ENCODE assay signal across 10 mouse cellular contexts in genomic region chr16:33891099-33891498, GRCm38 (mm10).
DNase-seq lines count a peak whose midpoint lies in the region; ATAC-seq lines count a peak whose summit lies in the region.
"Had no signal": no experiment of that assay in that cellular context is flagged by ENCODE, and none has a peak within 500 bp of the region (broad histone marks: within the 10 kb centered on the region; RNA-seq: fewer than 3 reads in every experiment).

No protein-coding gene starts in this region.

- 0 out of 2 replicates have a peak overlapping the region, but pooled peaks have one; percentile 47 for H3K4me2 ChIP-seq in heart, embryonic 12.5 days
- peak overlapping the region; percentile 63 for H3K4me2 ChIP-seq in heart, embryonic 16.5 days (ENCODE audit: low read depth, low read length)
- H3K4me2 ChIP-seq in liver, embryonic 13.5 days, result no peak overlapping the region
- no peak overlapping the region for H3K4me2 ChIP-seq in forebrain, embryonic 12.5 days
- H3K4me2 ChIP-seq in hindbrain, embryonic 14.5 days (replicated peaks), result no peak overlapping the region

- 78% methylated on average over 8 of the region's 8 CpGs for WGBS in heart, embryonic 12.5 days
- 69% methylated on average over 8 of the region's 8 CpGs for WGBS in heart, embryonic 16.5 days
- WGBS in liver, embryonic 13.5 days (ENCODE audit: insufficient replicate concordance), result 70% methylated on average over 8 of the region's 8 CpGs
- 87% methylated on average over 8 of the region's 8 CpGs for WGBS in forebrain, embryonic 12.5 days
- 68% methylated on average over 8 of the region's 8 CpGs for WGBS in hindbrain, embryonic 14.5 days

- H3K27ac ChIP-seq in heart, embryonic 12.5 days (ENCODE audit: poor library complexity, severe bottlenecking), result peak overlapping the region; percentile 52
- H3K27ac ChIP-seq in heart, embryonic 16.5 days (ENCODE audit: low read length), result peak overlapping the region; percentile 93
- H3K27ac ChIP-seq in liver, embryonic 13.5 days, result peak overlapping the region; percentile 47
- H3K27ac ChIP-seq in forebrain, embryonic 12.5 days, result no peak overlapping the region
- H3K27ac ChIP-seq in hindbrain, embryonic 14.5 days, result no peak overlapping the region

- H3K27me3 ChIP-seq in heart, embryonic 12.5 days (replicated peaks), result no peaks in the 10 kb centered on the region
- no peaks in the 10 kb centered on the region for H3K27me3 ChIP-seq in heart, embryonic 16.5 days (ENCODE audit: control insufficient read depth, insufficient read depth, low read length)
- H3K27me3 ChIP-seq in liver, embryonic 13.5 days, result no peaks in the 10 kb centered on the region
- no peaks in the 10 kb centered on the region for H3K27me3 ChIP-seq in forebrain, embryonic 12.5 days
- no peaks in the 10 kb centered on the region for H3K27me3 ChIP-seq in hindbrain, embryonic 14.5 days (ENCODE audit: control insufficient read depth, insufficient read depth, low read length)

- H3K9me3 ChIP-seq in heart, embryonic 12.5 days (replicated peaks), result no peaks in the 10 kb centered on the region
- no peaks in the 10 kb centered on the region for H3K9me3 ChIP-seq in heart, embryonic 16.5 days (replicated peaks; ENCODE audit: control insufficient read depth, low read length)
- no peaks in the 10 kb centered on the region for H3K9me3 ChIP-seq in liver, embryonic 13.5 days (replicated peaks)
- no peaks in the 10 kb centered on the region for H3K9me3 ChIP-seq in forebrain, embryonic 12.5 days
- H3K9me3 ChIP-seq in hindbrain, embryonic 14.5 days (ENCODE audit: control insufficient read depth, low read length), result no peaks in the 10 kb centered on the region

- DNase-seq in heart, adult 9 months (ENCODE audit: low spot score in 2 of 2), result no peak
- peak; percentile 88 to 93 for DNase-seq in adrenal gland, adult (ENCODE audit: inconsistent age in 2 of 2, low spot score in 1 of 2)
- DNase-seq in liver, embryonic 13.5 days, result no peak
- DNase-seq in hindbrain, embryonic 14.5 days (ENCODE audit: low spot score), result no peak
- DNase-seq: cerebellum, adult 11-12 months had no signal

- peaks cover under 1% of the 10 kb centered on the region; the same call in 1 of the 2 replicates for H3K36me3 ChIP-seq in heart, embryonic 12.5 days
- no peaks in the 10 kb centered on the region for H3K36me3 ChIP-seq in heart, embryonic 16.5 days (ENCODE audit: control insufficient read depth, insufficient read depth)
- no peaks in the 10 kb centered on the region for H3K36me3 ChIP-seq in liver, embryonic 13.5 days
- H3K36me3 ChIP-seq in forebrain, embryonic 12.5 days (replicated peaks), result no peaks in the 10 kb centered on the region
- H3K36me3 ChIP-seq in hindbrain, embryonic 14.5 days (replicated peaks; ENCODE audit: control insufficient read depth, insufficient read depth), result no peaks in the 10 kb centered on the region

- no peak overlapping the region for H3K4me3 ChIP-seq in heart, embryonic 12.5 days
- H3K4me3 ChIP-seq in heart, embryonic 16.5 days (ENCODE audit: low read length), result no peak overlapping the region
- H3K4me3 ChIP-seq in liver, embryonic 13.5 days (replicated peaks), result no peak overlapping the region
- H3K4me3 ChIP-seq in forebrain, embryonic 12.5 days (replicated peaks), result no peak overlapping the region
- H3K4me3 ChIP-seq in hindbrain, embryonic 14.5 days (replicated peaks; ENCODE audit: low read length), result no peak overlapping the region

- peak overlapping the region; percentile 2; the same call in 1 of the 2 replicates for H3K9ac ChIP-seq in heart, embryonic 12.5 days
- H3K9ac ChIP-seq in heart, embryonic 16.5 days (ENCODE audit: low read length), result 0 out of 2 replicates have a peak overlapping the region, but pooled peaks have one; percentile 1
- H3K9ac ChIP-seq in liver, embryonic 13.5 days, result no peak overlapping the region
- no peak overlapping the region for H3K9ac ChIP-seq in forebrain, embryonic 12.5 days
- no peak overlapping the region for H3K9ac ChIP-seq in hindbrain, embryonic 14.5 days

- ATAC-seq in heart, embryonic 12.5 days (ENCODE audit: insufficient number of reproducible peaks, low FRiP score), result no peak
- no peak for ATAC-seq in heart, embryonic 16.5 days (replicated peaks; ENCODE audit: extremely low read depth, insufficient read depth, low FRiP score)
- ATAC-seq in liver, embryonic 13.5 days (ENCODE audit: low read depth), result peak; percentile 39; the same call in 1 of the 2 replicates
- ATAC-seq in erythroblast, adult 5-6 weeks (replicated peaks; ENCODE audit: low FRiP score, poor library complexity, severe bottlenecking), result no peak
- no peak for ATAC-seq in forebrain, embryonic 12.5 days (ENCODE audit: low FRiP score)
- no peak for ATAC-seq in hindbrain, embryonic 14.5 days (ENCODE audit: low FRiP score)
- ATAC-seq: inflammation-experienced regulatory T-cells, adult 6 months had no signal

- peaks cover 54% of the 10 kb centered on the region for H3K4me1 ChIP-seq in heart, embryonic 12.5 days (replicated peaks)
- H3K4me1 ChIP-seq in heart, embryonic 16.5 days (ENCODE audit: control insufficient read depth, insufficient read depth, low read length), result peaks cover 39% of the 10 kb centered on the region
- peaks cover 69% of the 10 kb centered on the region for H3K4me1 ChIP-seq in liver, embryonic 13.5 days (replicated peaks)
- H3K4me1 ChIP-seq in forebrain, embryonic 12.5 days, result peaks cover 17% of the 10 kb centered on the region
- H3K4me1 ChIP-seq in hindbrain, embryonic 14.5 days (replicated peaks; ENCODE audit: control insufficient read depth, insufficient read depth, low read length), result peaks cover 7% of the 10 kb centered on the region; the same call in 1 of the 2 replicates

Comparison
In these comparisons a context has a peak if more than half of its experiments do, and no peak if none do; other contexts are left out.
1. H3K27ac ChIP-seq: peak in heart, embryonic 12.5 days (single experiment), heart, embryonic 16.5 days (single experiment) and liver, embryonic 13.5 days (single experiment); none in forebrain, embryonic 12.5 days (single experiment) and hindbrain, embryonic 14.5 days (single experiment).
2. H3K4me2 ChIP-seq: peak in heart, embryonic 12.5 days (single experiment) and heart, embryonic 16.5 days (single experiment); none in liver, embryonic 13.5 days (single experiment), forebrain, embryonic 12.5 days (single experiment) and hindbrain, embryonic 14.5 days (single experiment).
3. H3K9ac ChIP-seq: peak in heart, embryonic 12.5 days (single experiment) and heart, embryonic 16.5 days (single experiment); none in liver, embryonic 13.5 days (single experiment), forebrain, embryonic 12.5 days (single experiment) and hindbrain, embryonic 14.5 days (single experiment).
4. DNase-seq: peak in adrenal gland, adult (2 of 2); none in heart, adult 9 months (0 of 2), liver, embryonic 13.5 days (single experiment) and hindbrain, embryonic 14.5 days (single experiment).